Mouse (Mus musculus) heart, postnatal 0 days (tissue): Measurements from ENCODE around the gene Dlg2. TPM values are rescaled to one million over a fixed set of nuclear protein-coding genes. Genes with fewer than 3 reads are reported as not detected.

ENCODE experiments used
- ATAC-seq: fragments of 200-750 bp; cut with Nextera tagmentation; 2 replicates; pipeline ENCODE4 v1.8.0; 2017; ENCODE audit warnings: low read depth, moderate number of reproducible peaks, moderate library complexity; ENCODE audit not compliant: insufficient read depth
- DNase-seq: peaks from one replicate; pipeline ENCODE4 v3.0.0-alpha.2; 2016; ENCODE audit warnings: low spot score
- H3K27ac ChIP-seq: fragments of 300-500 bp; sonication (generic); 2 replicates; pipeline ENCODE4 v1.5.1; 2014; ENCODE audit warnings: low read depth, mild to moderate bottlenecking
- H3K27me3 ChIP-seq: fragments of 300-500 bp; sonication (generic); 2 replicates; pipeline ENCODE4 v1.6.1; 2014; ENCODE audit warnings: low read length, mixed read lengths; ENCODE audit not compliant: control insufficient read depth, insufficient read depth
- H3K36me3 ChIP-seq: fragments of 300-500 bp; sonication (generic); replicated peaks from 2 replicates; pipeline ENCODE4 v1.6.1; 2014; ENCODE audit warnings: low read length, mixed read lengths; ENCODE audit not compliant: control insufficient read depth, insufficient read depth
- H3K4me1 ChIP-seq: fragments of 300-500 bp; sonication (generic); 2 replicates; pipeline ENCODE4 v1.6.1; 2014; ENCODE audit warnings: antibody characterized with exemption; ENCODE audit not compliant: control insufficient read depth, insufficient read depth
- H3K4me2 ChIP-seq: fragments of 300-500 bp; sonication (generic); 2 replicates; pipeline ENCODE4 v1.6.1; 2014; ENCODE audit warnings: low read depth, mild to moderate bottlenecking, low read length, moderate library complexity
- H3K4me3 ChIP-seq: fragments of 300-500 bp; sonication (generic); 2 replicates; pipeline ENCODE4 v1.5.1; 2014; ENCODE audit warnings: low read depth, low read length
- H3K9ac ChIP-seq: fragments of 300-500 bp; sonication (generic); replicated peaks from 2 replicates; pipeline ENCODE4 v1.6.1; 2014; ENCODE audit warnings: low read depth, low read length, mixed read lengths
- H3K9me3 ChIP-seq: fragments of 300-500 bp; sonication (generic); replicated peaks from 2 replicates; pipeline ENCODE4 v1.6.1; 2016; ENCODE audit warnings: low read length; ENCODE audit not compliant: control insufficient read depth
- CTCF ChIP-seq: IDR thresholded peaks from 2 replicates; pipeline ENCODE4 v1.5.1; 2016; ENCODE audit warnings: antibody characterized with exemption, control low read depth, low read depth
- EP300 ChIP-seq: IDR thresholded peaks from 2 replicates; pipeline ENCODE4 v1.6.1; 2016; ENCODE audit warnings: antibody characterized with exemption, low read depth
- WGBS: fragments of 180-500 bp; shearing (Covaris S2); extraction: QIAGEN DNeasy Blood & Tissue Kit; methylation state at CpG from one replicate; pipeline ENCODE4 v1.1.7; 2014; 5-methylcytosine and 5-hydroxymethylcytosine counted together
- polyA plus RNA-seq: library from polyadenylated mRNA; unstranded; fragments of >200 nt; fragmentation: Nextera tagmentation; extraction: Ambion mirVana; gene quantifications from 2 replicates; pipeline ENCODE4 v1.2.1, GENCODE M21; 2015
- total RNA-seq: library from RNA; depleted of rRNA; stranded (reverse); fragments of >200 nt; gene quantifications from 2 replicates; pipeline ENCODE4 v1.2.3, GENCODE M21; 2014; ENCODE audit warnings: low replicate concordance

Dlg2 gene
- total and polyA plus RNA-seq, 2 experiments from 2014 or later, result 1.3 to 2.3 TPM

GRCm38 (mm10) chr7:92275353-92275752 lies 1798.9 kb downstream of the Dlg2 start:
- Histone ChIP-seq H3K27ac (no peak overlapping the region), H3K4me2 (no peak overlapping the region), H3K9ac (no peak overlapping the region), H3K9me3 (no peaks in the 10 kb centered on the region), H3K4me1 (no peaks in the 10 kb centered on the region), H3K36me3 (no peaks in the 10 kb centered on the region), H3K4me3 (no peak overlapping the region), H3K27me3 (no peaks in the 10 kb centered on the region)
- WGBS, result 66% methylated on average over 4 of the region's 4 CpGs
- DNase-seq (no peak), ATAC-seq (no peak)
- no peak for TF ChIP-seq EP300
- TF ChIP-seq CTCF, result no peak

GRCm38 (mm10) chr7:92277629-92278028 lies 1801.2 kb downstream of the Dlg2 start:
- H3K4me1 ChIP-seq, result no peaks in the 10 kb centered on the region
- no peak for DNase-seq
- H3K36me3 ChIP-seq, result no peaks in the 10 kb centered on the region
- ATAC-seq, result no peak
- H3K9ac ChIP-seq, result no peak overlapping the region
- H3K4me3 ChIP-seq, result no peak overlapping the region
- no peaks in the 10 kb centered on the region for H3K9me3 ChIP-seq
- WGBS, result 57% methylated on average over 4 of the region's 4 CpGs
- no peaks in the 10 kb centered on the region for H3K27me3 ChIP-seq
- H3K4me2 ChIP-seq, result no peak overlapping the region
- H3K27ac ChIP-seq, result no peak overlapping the region
- no peak for TF ChIP-seq EP300
- TF ChIP-seq CTCF, result no peak

GRCm38 (mm10) chr7:92280925-92281324 lies 1804.5 kb downstream of the Dlg2 start:
- TF ChIP-seq EP300, result no peak
- no peak for TF ChIP-seq CTCF
- H3K9me3 ChIP-seq, result no peaks in the 10 kb centered on the region
- no peak overlapping the region for H3K4me3 ChIP-seq
- ATAC-seq, result no peak
- H3K4me1 ChIP-seq, result no peaks in the 10 kb centered on the region
- no peaks in the 10 kb centered on the region for H3K27me3 ChIP-seq
- 28% methylated on average over 7 of the region's 7 CpGs for WGBS
- DNase-seq, result no peak
- no peak overlapping the region for H3K27ac ChIP-seq
- no peak overlapping the region for H3K9ac ChIP-seq
- no peaks in the 10 kb centered on the region for H3K36me3 ChIP-seq
- no peak overlapping the region for H3K4me2 ChIP-seq

- no peak for ATAC-seq
Observed at GRCm38 (mm10) chr7:92287058-92287457, 1810.6 kb downstream of the Dlg2 start.

GRCm38 (mm10) chr7:92288814-92289213 lies 1812.3 kb downstream of the Dlg2 start:
- H3K27me3 ChIP-seq, result no peaks in the 10 kb centered on the region
- H3K27ac ChIP-seq, result no peak overlapping the region
- ATAC-seq (no peak), DNase-seq (no peak)
- H3K4me2 ChIP-seq, result no peak overlapping the region
- H3K36me3 ChIP-seq, result no peaks in the 10 kb centered on the region
- TF ChIP-seq CTCF, result no peak
- no peak for TF ChIP-seq EP300
- H3K4me3 ChIP-seq, result no peak overlapping the region
- no peaks in the 10 kb centered on the region for H3K9me3 ChIP-seq
- H3K4me1 ChIP-seq, result no peaks in the 10 kb centered on the region
- 82% methylated on average over 3 of the region's 3 CpGs for WGBS
- H3K9ac ChIP-seq, result no peak overlapping the region

More at GRCm38 (mm10) chr7:92287058-92287457, 1810.6 kb downstream of the Dlg2 start:
- Histone ChIP-seq H3K27ac (no peak overlapping the region), H3K36me3 (no peaks in the 10 kb centered on the region), H3K9me3 (no peaks in the 10 kb centered on the region), H3K4me3 (no peak overlapping the region), H3K27me3 (no peaks in the 10 kb centered on the region), H3K9ac (no peak overlapping the region), H3K4me2 (no peak overlapping the region), H3K4me1 (no peaks in the 10 kb centered on the region)
- DNase-seq, result no peak
- WGBS, result 57% methylated on average over 1 of the region's 1 CpGs
- TF ChIP-seq CTCF (no peak), EP300 (no peak)

GRCm38 (mm10) chr7:92292918-92293518 lies 1816.5 kb downstream of the Dlg2 start:
- Histone ChIP-seq H3K27me3 (no peaks in the 10 kb centered on the region), H3K4me2 (no peak overlapping the region), H3K27ac (no peak overlapping the region), H3K9me3 (no peaks in the 10 kb centered on the region), H3K4me3 (no peak overlapping the region), H3K36me3 (no peaks in the 10 kb centered on the region), H3K9ac (no peak overlapping the region), H3K4me1 (no peaks in the 10 kb centered on the region)
- DNase-seq (no peak), ATAC-seq (no peak)
- TF ChIP-seq EP300, result no peak
- TF ChIP-seq CTCF, result no peak
- WGBS, result 75% methylated on average over 8 of the region's 8 CpGs
